Mouse (Mus musculus) E14TG2a.4 (cell line): ENCODE results near the gene Caskin2.

Experiments
- CTCF ChIP-seq: conservative IDR thresholded peaks from 2 replicates; pipeline ENCODE4 v1.5.1; 2014; ENCODE audit warnings: low read length
- NANOG ChIP-seq: IDR thresholded peaks from 2 replicates; pipeline ENCODE4 v1.6.1; 2014; ENCODE audit warnings: borderline replicate concordance, low read length, mixed read lengths
- POU5F1 ChIP-seq: IDR thresholded peaks from 2 replicates; pipeline ENCODE4 v1.6.1; 2014; ENCODE audit warnings: low read length, borderline replicate concordance

DNA sequence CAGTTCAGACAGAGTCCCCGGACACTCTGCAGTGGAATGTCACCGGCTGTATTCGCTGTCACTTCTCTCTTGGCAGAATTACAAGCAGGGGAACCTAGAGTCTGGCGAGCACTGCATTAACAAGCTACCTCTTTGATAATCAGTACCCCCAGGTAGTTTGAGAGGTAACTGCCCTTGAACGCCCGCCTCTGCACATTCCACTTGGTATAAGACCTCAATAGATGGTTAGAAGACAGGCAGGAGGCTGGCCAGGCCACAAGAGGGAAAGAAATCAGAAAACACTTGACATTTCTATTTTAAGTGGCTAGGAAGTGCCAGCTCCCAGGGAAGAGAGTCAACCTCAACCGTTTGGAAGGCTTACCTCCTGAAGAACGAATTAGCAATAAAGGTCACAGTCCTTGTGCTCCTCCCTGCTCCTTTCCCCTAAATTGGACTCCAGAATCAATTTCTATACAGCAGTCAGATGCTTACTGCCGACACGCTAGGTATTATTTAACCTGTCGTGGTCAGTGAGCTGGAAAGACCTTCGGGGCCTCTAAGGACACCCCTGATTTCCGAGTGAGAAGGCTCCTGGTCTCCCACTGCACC lies 47.0 kb downstream of the Caskin2 start:
- no peak for TF ChIP-seq CTCF
- TF ChIP-seq POU5F1: no peak
- no peak for TF ChIP-seq NANOG
